Mouse (Mus musculus): ENCODE data around the gene Aff3. TPM values are rescaled to one million over a fixed set of nuclear protein-coding genes. Genes with fewer than 3 reads are reported as not detected.

The Aff3 gene
- total RNA-seq, 2 experiments from 2014 or later: 3.4 to 3.7 TPM

- no peak for DNase-seq
- intact Hi-C loops (cut with DNase I; ENCODE audit: low total_unique reads): loop anchor here (10.0 kb wide), 1 partner anchor 180 kb away; no protein-coding TSS in a partner anchor
These were observed 280.2 kb downstream of the Aff3 start for GRCm38 (mm10) chr1:38384457-38385121.

- intact Hi-C loops (cut with DNase I; ENCODE audit: low total_unique reads): loop anchor here (10.0 kb wide), 1 partner anchor 179 kb away; no protein-coding TSS in a partner anchor
- no peak for DNase-seq
These were observed 280.7 kb downstream of the Aff3 start for GRCm38 (mm10) chr1:38384010-38384409.

GRCm38 (mm10) chr1:38382683-38383082, 282.1 kb downstream of the Aff3 start:
- intact Hi-C loops (cut with DNase I; ENCODE audit: low total_unique reads): loop anchor here (10.0 kb wide), 1 partner anchor 178 kb away; no protein-coding TSS in a partner anchor
- no peak for DNase-seq

GRCm38 (mm10) chr1:38377930-38378329, 286.8 kb downstream of the Aff3 start:
- no peak for DNase-seq
- intact Hi-C loops (cut with DNase I; ENCODE audit: low total_unique reads): no loop called here

- intact Hi-C loops (cut with DNase I; ENCODE audit: low total_unique reads): no loop called here
- DNase-seq: no peak
These were observed 295.6 kb downstream of the Aff3 start for GRCm38 (mm10) chr1:38369166-38369565.

- intact Hi-C loops (cut with DNase I; ENCODE audit: low total_unique reads): no loop called here
- DNase-seq: no peak
These were observed 296.6 kb downstream of the Aff3 start for GRCm38 (mm10) chr1:38368081-38368689.

GRCm38 (mm10) chr1:38367404-38368080, 297.2 kb downstream of the Aff3 start:
- no peak for DNase-seq
- intact Hi-C loops (cut with DNase I; ENCODE audit: low total_unique reads): no loop called here

- DNase-seq: no peak
- intact Hi-C loops (cut with DNase I; ENCODE audit: low total_unique reads): no loop called here
These were observed 300.9 kb downstream of the Aff3 start for GRCm38 (mm10) chr1:38363856-38364255.

GRCm38 (mm10) chr1:38362275-38362674, 302.5 kb downstream of the Aff3 start:
- intact Hi-C loops (cut with DNase I; ENCODE audit: low total_unique reads): no loop called here
- no peak for DNase-seq

GRCm38 (mm10) chr1:38358797-38359349, 305.9 kb downstream of the Aff3 start:
- DNase-seq: peak; percentile 41
- intact Hi-C loops (cut with DNase I; ENCODE audit: low total_unique reads): no loop called here

GRCm38 (mm10) chr1:38357933-38358796, 306.6 kb downstream of the Aff3 start:
- no peak for DNase-seq
- intact Hi-C loops (cut with DNase I; ENCODE audit: low total_unique reads): no loop called here

- intact Hi-C loops (cut with DNase I; ENCODE audit: low total_unique reads): no loop called here
These were observed 310.2 kb downstream of the Aff3 start for GRCm38 (mm10) chr1:38354585-38354984.

GRCm38 (mm10) chr1:38347346-38347745, 317.4 kb downstream of the Aff3 start:
- intact Hi-C loops (cut with DNase I; ENCODE audit: low total_unique reads): no loop called here
- DNase-seq: no peak

More at GRCm38 (mm10) chr1:38354585-38354984, 310.2 kb downstream of the Aff3 start:
- DNase-seq: no peak

- intact Hi-C loops (cut with DNase I; ENCODE audit: low total_unique reads): no loop called here
- peak; percentile 54 for DNase-seq
These were observed 330.5 kb downstream of the Aff3 start for GRCm38 (mm10) chr1:38334206-38334605.

GRCm38 (mm10) chr1:38332919-38333318, 331.8 kb downstream of the Aff3 start:
- no peak for DNase-seq
- intact Hi-C loops (cut with DNase I; ENCODE audit: low total_unique reads): no loop called here

- intact Hi-C loops (cut with DNase I; ENCODE audit: low total_unique reads): no loop called here
- DNase-seq: no peak
These were observed 340.5 kb downstream of the Aff3 start for GRCm38 (mm10) chr1:38324206-38324605.

GRCm38 (mm10) chr1:38321861-38322260, 342.9 kb downstream of the Aff3 start:
- no peak for DNase-seq
- intact Hi-C loops (cut with DNase I; ENCODE audit: low total_unique reads): no loop called here

GRCm38 (mm10) chr1:38320971-38321305, 343.8 kb downstream of the Aff3 start:
- intact Hi-C loops (cut with DNase I; ENCODE audit: low total_unique reads): no loop called here

GRCm38 (mm10) chr1:38320126-38320970, 344.4 kb downstream of the Aff3 start:
- DNase-seq: no peak

More at GRCm38 (mm10) chr1:38320971-38321305, 343.8 kb downstream of the Aff3 start:
- DNase-seq: no peak

More at GRCm38 (mm10) chr1:38320126-38320970, 344.4 kb downstream of the Aff3 start:
- intact Hi-C loops (cut with DNase I; ENCODE audit: low total_unique reads): no loop called here

Measured in gastrocnemius, postnatal 14 days (tissue).